Mouse (Mus musculus): ENCODE measurements at regions not wholly inside any gene's neighbourhood (a gene's known extent, or its start where the extent isn't known, plus 50 kb on each side); places are given as distances from the start of the nearest gene placed in this dataset.

GRCm38 (mm10) chr17:63802846-63803245 is 60.0 kb upstream of the Fer start:
- CTCF ChIA-PET, result no interaction called here

GRCm38 (mm10) chr17:63803599-63803998 is 59.3 kb upstream of the Fer start:
- CTCF ChIA-PET, result interaction anchor here (0.6 kb wide), 1 partner anchor 13 kb away, joined by 14 read pairs; no protein-coding TSS in a partner anchor

- CTCF ChIA-PET, result no interaction called here
Observed at GRCm38 (mm10) chr17:63804416-63804815, 58.4 kb upstream of the Fer start.

- CTCF ChIA-PET, result interaction anchor here (0.7 kb wide), 1 partner anchor 10 kb away, joined by 3 read pairs; no protein-coding TSS in a partner anchor
Observed at GRCm38 (mm10) chr17:63806360-63806759, 56.5 kb upstream of the Fer start.

- CTCF ChIA-PET, result no interaction called here
Observed at GRCm38 (mm10) chr17:63807590-63808228, 55.2 kb upstream of the Fer start.

- CTCF ChIA-PET, result no interaction called here
Observed at GRCm38 (mm10) chr17:63808756-63809155, 54.1 kb upstream of the Fer start.

GRCm38 (mm10) chr17:63811246-63811785 is 51.5 kb upstream of the Fer start:
- CTCF ChIA-PET, result no interaction called here

- CTCF ChIA-PET, result no interaction called here
Observed at GRCm38 (mm10) chr17:63812586-63812985, 50.3 kb upstream of the Fer start.
